Mouse (Mus musculus) WW6 (cell line): ENCODE measurements around the gene Rbp3.

ENCODE experiments used
- DNase-seq: peaks from one replicate; pipeline ENCODE4 v3.0.0-alpha.2; 2013; ENCODE audit warnings: low read depth, low spot score

Rbp3 gene

GRCm38 (mm10) chr14:33974752-33975151 is 20.9 kb downstream of the Rbp3 start:
- no peak for DNase-seq

- DNase-seq, result no peak
Observed at GRCm38 (mm10) chr14:33977748-33978147, 23.9 kb downstream of the Rbp3 start.

- no peak for DNase-seq
Observed at GRCm38 (mm10) chr14:33978604-33979059, 24.8 kb downstream of the Rbp3 start, which contains the start of gene Zfp488. Zfp488 (minus strand) TSS chr14:33978764.

GRCm38 (mm10) chr14:33989201-33989600 is 35.4 kb downstream of the Rbp3 start:
- no peak for DNase-seq

GRCm38 (mm10) chr14:33991971-33992370 is 38.2 kb downstream of the Rbp3 start:
- DNase-seq, result no peak

- no peak for DNase-seq
Observed at GRCm38 (mm10) chr14:33993051-33993450, 39.2 kb downstream of the Rbp3 start.

GRCm38 (mm10) chr14:33993521-33994289 is 39.9 kb downstream of the Rbp3 start:
- no peak for DNase-seq

- DNase-seq, result no peak
Observed at GRCm38 (mm10) chr14:33997427-33997826, 43.6 kb downstream of the Rbp3 start.

GRCm38 (mm10) chr14:34000076-34000475 is 46.3 kb downstream of the Rbp3 start:
- DNase-seq, result no peak

- DNase-seq, result no peak
Observed at GRCm38 (mm10) chr14:34001445-34001844, 47.6 kb downstream of the Rbp3 start.

- no peak for DNase-seq
Observed at GRCm38 (mm10) chr14:34002358-34002757, 48.6 kb downstream of the Rbp3 start.
